Mouse (Mus musculus) lung, embryonic 14.5 days (tissue): ENCODE results near the gene Med27. TPM values are rescaled to one million over a fixed set of nuclear protein-coding genes. Genes with fewer than 3 reads are reported as not detected.
A peak's percentile ranks its signal among the peaks of the same experiment; 100 is the strongest.
"Not testable (repeated sequence)": the region's sequence is repeated elsewhere in the genome, so short reads cannot be mapped to it uniquely, and the experiment has no call there.

Source experiments
- ATAC-seq: fragments of 200-750 bp; cut with Nextera tagmentation; 2 replicates; pipeline ENCODE4 v1.8.0; 2017; ENCODE audit warnings: mild to moderate bottlenecking, moderate TSS enrichment, moderate library complexity; ENCODE audit not compliant: insufficient read depth
- DNase-seq: peaks from one replicate; pipeline ENCODE4 v3.0.0-alpha.2; 2015
- H3K27ac ChIP-seq: fragments of 300-500 bp; sonication (generic); 2 replicates; pipeline ENCODE4 v1.5.1; 2014; ENCODE audit warnings: low read depth, mild to moderate bottlenecking, moderate library complexity
- H3K27me3 ChIP-seq: fragments of 300-500 bp; sonication (generic); 2 replicates; pipeline ENCODE4 v1.6.1; 2014; ENCODE audit warnings: low read length, control low read depth; ENCODE audit not compliant: insufficient read depth
- H3K36me3 ChIP-seq: fragments of 300-500 bp; sonication (generic); 2 replicates; pipeline ENCODE4 v1.6.1; 2014; ENCODE audit warnings: control low read depth; ENCODE audit not compliant: insufficient read depth
- H3K4me1 ChIP-seq: fragments of 300-500 bp; sonication (generic); 2 replicates; pipeline ENCODE4 v1.6.1; 2014; ENCODE audit warnings: antibody characterized with exemption, control low read depth; ENCODE audit not compliant: insufficient read depth
- H3K4me2 ChIP-seq: fragments of 300-500 bp; sonication (generic); 2 replicates; pipeline ENCODE4 v1.6.1; 2014; ENCODE audit warnings: mild to moderate bottlenecking
- H3K4me3 ChIP-seq: fragments of 300-500 bp; sonication (generic); 2 replicates; pipeline ENCODE4 v1.5.1; 2014; ENCODE audit warnings: low read depth, low read length
- H3K9ac ChIP-seq: fragments of 300-500 bp; sonication (generic); 2 replicates; pipeline ENCODE4 v1.6.1; 2014
- H3K9me3 ChIP-seq: fragments of 300-500 bp; sonication (generic); 2 replicates; pipeline ENCODE4 v1.6.1; 2016; ENCODE audit warnings: low read depth, low read length, control low read depth
- CTCF ChIP-seq: IDR thresholded peaks from 2 replicates; pipeline ENCODE4 v1.5.1; 2016; ENCODE audit warnings: antibody characterized with exemption, low read depth
- WGBS: fragments of 180-500 bp; shearing (Covaris S2); extraction: QIAGEN DNeasy Blood & Tissue Kit; methylation state at CpG from one replicate; pipeline ENCODE4 v1.1.7; 2014; 5-methylcytosine and 5-hydroxymethylcytosine counted together
- polyA plus RNA-seq: library from polyadenylated mRNA; unstranded; fragments of >200 nt; fragmentation: Nextera tagmentation; extraction: Ambion mirVana; gene quantifications from 2 replicates; pipeline ENCODE4 v1.2.1, GENCODE M21; 2014

Med27 gene
- polyA plus RNA-seq, 1 experiment from 2014 or later = 53.0 TPM

DNA sequence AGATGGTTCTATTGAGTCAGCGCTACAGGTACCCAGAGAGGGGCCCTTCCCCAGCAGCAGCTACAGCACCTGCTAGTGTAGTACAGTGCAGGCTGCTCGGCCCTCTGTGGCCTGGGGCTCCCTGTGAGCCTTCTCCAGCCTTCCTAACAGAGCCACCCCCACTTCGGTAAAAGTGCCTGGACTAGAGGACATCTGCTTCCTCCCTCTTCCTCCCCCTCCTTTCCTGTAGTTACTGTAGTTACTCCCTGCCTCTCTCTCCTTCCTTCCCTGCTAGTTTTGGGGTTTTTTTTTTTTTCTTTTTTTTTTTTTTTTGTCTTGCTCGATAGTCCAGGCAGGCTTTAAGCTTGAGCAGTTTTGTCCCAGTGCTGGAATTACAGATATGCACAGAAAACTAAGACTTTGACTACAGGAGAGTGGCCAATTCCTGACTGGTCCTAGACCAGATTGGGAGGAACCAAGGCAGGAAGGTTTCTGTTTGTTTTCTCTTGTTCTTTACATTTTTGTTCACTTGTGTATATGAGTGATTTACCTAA is 178.7 kb downstream of the Med27 start:
- H3K4me2 ChIP-seq = no peak overlapping the region
- no peak overlapping the region for H3K9ac ChIP-seq
- H3K27ac ChIP-seq = no peak overlapping the region
- no peak overlapping the region for H3K4me3 ChIP-seq
- H3K27me3 ChIP-seq = no peaks in the 10 kb centered on the region
- no peaks in the 10 kb centered on the region for H3K36me3 ChIP-seq
- no peak for DNase-seq
- no peaks in the 10 kb centered on the region for H3K9me3 ChIP-seq
- no peaks in the 10 kb centered on the region for H3K4me1 ChIP-seq
- 38% methylated on average over 4 of the region's 4 CpGs for WGBS
- ATAC-seq = no peak
- TF ChIP-seq CTCF = no peak

DNA sequence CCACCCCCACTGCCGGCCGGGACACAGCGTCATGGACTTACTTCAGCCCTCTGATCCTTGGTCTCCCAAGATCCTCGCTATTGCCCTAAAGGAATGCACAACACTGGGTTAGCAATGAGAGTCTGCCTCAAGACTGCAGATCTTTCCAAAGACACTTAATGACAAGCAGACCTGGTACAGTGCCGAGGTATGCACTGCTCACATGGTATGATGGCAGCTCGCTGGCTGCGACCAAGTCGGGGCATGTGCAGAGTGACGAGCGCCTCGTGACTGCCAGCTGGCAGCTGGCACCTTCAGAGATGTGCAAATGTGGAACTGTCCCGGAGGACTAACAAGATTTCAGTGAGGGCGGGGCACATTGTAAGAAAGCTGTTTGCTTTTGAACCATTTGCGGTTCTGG is 179.6 kb downstream of the Med27 start:
- H3K9ac ChIP-seq = no peak overlapping the region
- 76% methylated on average over 14 of the region's 14 CpGs for WGBS

DNA sequence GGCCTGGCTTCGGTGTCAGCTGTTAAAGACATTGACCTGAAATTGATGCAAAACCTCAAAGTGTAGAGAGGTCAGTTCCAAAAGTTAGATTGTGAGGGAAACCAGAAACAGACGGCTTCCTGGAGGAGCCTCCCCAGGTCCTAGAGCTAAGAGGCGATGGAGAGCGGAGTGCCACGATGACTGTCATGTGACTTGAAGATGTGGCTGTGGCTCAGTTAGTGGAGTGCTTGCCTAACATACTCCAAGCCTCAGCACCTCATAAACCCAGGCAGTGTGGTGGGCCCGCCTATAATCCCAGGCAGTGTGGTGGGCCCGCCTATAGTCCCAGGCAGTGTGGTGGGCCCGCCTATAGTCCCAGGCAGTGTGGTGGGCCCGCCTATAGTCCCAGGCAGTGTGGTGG is 180.9 kb downstream of the Med27 start:
- DNase-seq, H3K27ac ChIP-seq, H3K9ac ChIP-seq, H3K36me3 ChIP-seq, ATAC-seq, H3K4me1 ChIP-seq, H3K4me2 ChIP-seq, H3K9me3 ChIP-seq, H3K4me3 ChIP-seq, H3K27me3 ChIP-seq: not testable (repeated sequence)
- WGBS = 81% methylated on average over 9 of the region's 9 CpGs

More for the DNA sequence above, 179.6 kb downstream of the Med27 start:
- Histone ChIP-seq H3K27me3 (no peaks in the 10 kb centered on the region), H3K9me3 (no peaks in the 10 kb centered on the region), H3K4me3 (no peak overlapping the region), H3K27ac (no peak overlapping the region), H3K36me3 (no peaks in the 10 kb centered on the region), H3K4me1 (no peaks in the 10 kb centered on the region), H3K4me2 (no peak overlapping the region)
- TF ChIP-seq CTCF = no peak
- ATAC-seq = no peak
- DNase-seq = peak; percentile 5

DNA sequence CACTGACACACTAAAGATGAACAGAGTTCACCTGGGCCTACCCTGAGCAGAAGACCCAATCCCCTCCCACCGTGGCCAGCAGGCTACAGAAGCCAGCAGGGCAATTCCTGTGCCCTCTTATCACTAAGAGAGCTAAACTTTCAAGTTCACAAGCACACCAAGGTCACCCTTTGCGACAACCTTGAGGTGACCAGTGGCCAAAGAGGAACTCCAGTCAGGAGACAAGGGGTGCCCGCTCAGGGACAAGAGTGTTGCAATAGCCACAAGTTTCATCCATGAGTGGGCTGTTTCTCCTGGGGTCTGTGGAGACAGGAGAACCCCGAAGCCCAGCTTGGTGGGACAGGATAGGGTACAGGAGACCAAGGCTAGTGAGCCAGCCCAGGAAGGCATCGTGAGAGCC is 182.2 kb downstream of the Med27 start:
- DNase-seq (no peak), ATAC-seq (no peak)
- Histone ChIP-seq H3K36me3 (no peaks in the 10 kb centered on the region), H3K9me3 (no peaks in the 10 kb centered on the region), H3K27ac (no peak overlapping the region), H3K4me2 (no peak overlapping the region), H3K4me1 (no peaks in the 10 kb centered on the region), H3K27me3 (no peaks in the 10 kb centered on the region), H3K4me3 (no peak overlapping the region), H3K9ac (no peak overlapping the region)
- 77% methylated on average over 5 of the region's 5 CpGs for WGBS
- no peak for TF ChIP-seq CTCF

DNA sequence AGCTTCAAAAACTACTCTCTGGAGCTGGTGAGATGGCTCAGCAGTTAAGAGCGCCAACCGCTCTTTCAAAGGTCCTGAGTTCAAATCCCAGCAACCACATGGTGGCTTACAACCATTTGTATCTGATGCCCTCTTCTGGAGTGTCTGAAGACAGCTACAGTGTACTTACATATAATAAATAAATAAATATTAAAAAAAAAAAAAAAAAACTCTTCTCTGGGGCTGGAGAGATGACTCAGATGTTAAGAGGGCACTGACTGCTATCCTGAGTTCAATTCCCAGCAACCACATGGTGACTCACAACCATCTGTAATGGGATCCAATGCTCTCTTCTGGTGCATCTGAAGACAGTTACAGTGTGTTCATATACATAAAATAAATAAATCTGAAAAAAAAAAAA is 183.2 kb downstream of the Med27 start:
- not testable (repeated sequence) for H3K9ac ChIP-seq, H3K4me1 ChIP-seq, DNase-seq, H3K27ac ChIP-seq, ATAC-seq, H3K4me2 ChIP-seq, H3K27me3 ChIP-seq, H3K36me3 ChIP-seq, H3K4me3 ChIP-seq, H3K9me3 ChIP-seq
- WGBS = 96% methylated on average over 2 of the region's 2 CpGs

DNA sequence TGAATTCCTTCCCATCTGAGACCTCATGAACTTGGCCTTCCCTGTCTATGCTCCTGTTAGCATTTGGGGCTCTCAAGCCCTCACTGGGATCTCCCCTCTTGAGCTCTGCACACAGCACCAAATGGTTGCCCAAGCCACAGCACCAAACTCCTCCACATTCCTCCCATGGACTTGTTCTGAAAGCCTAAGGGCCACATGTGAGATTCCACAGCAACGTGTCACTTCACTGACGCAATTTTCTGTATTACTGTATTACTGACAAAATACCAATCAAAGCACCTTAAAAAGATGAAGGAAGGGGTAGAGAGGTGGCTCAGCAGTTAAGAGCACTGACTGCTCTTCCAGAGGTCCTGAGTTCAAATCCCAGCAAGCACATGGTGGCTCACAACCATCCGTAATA is 185.6 kb downstream of the Med27 start:
- H3K9ac ChIP-seq = no peak overlapping the region
- no peaks in the 10 kb centered on the region for H3K4me1 ChIP-seq
- no peaks in the 10 kb centered on the region for H3K9me3 ChIP-seq
- no peak overlapping the region for H3K4me3 ChIP-seq
- no peaks in the 10 kb centered on the region for H3K27me3 ChIP-seq
- H3K36me3 ChIP-seq = no peaks in the 10 kb centered on the region
- TF ChIP-seq CTCF = no peak
- DNase-seq (no peak), ATAC-seq (no peak)
- 89% methylated on average over 3 of the region's 3 CpGs for WGBS
- no peak overlapping the region for H3K27ac ChIP-seq
- no peak overlapping the region for H3K4me2 ChIP-seq

DNA sequence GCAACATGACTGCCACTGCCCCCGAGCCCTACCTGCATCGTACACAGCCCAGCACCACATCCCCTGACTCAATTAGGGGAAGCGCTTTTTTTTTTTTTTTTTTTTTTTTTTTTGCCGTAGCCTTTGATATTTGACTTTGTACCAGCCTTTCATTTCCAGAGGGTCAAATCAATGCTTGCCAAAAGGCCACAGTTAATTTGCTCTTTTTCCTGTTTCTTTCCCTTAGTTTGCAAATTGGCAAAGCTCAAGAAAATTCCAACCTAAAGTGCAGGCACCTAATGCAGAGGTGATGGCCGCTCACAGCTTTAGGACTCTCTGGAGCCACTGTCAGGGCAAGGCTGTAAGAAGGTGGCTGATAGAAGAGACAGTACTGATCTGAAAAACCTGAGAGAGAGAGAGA is 186.3 kb downstream of the Med27 start:
- no peaks in the 10 kb centered on the region for H3K9me3 ChIP-seq
- H3K36me3 ChIP-seq = no peaks in the 10 kb centered on the region
- DNase-seq = no peak
- no peaks in the 10 kb centered on the region for H3K27me3 ChIP-seq
- H3K27ac ChIP-seq = no peak overlapping the region
- H3K4me1 ChIP-seq = no peaks in the 10 kb centered on the region
- 88% methylated on average over 5 of the region's 5 CpGs for WGBS
- no peak overlapping the region for H3K9ac ChIP-seq
- TF ChIP-seq CTCF = no peak
- ATAC-seq = no peak
- H3K4me2 ChIP-seq = no peak overlapping the region
- no peak overlapping the region for H3K4me3 ChIP-seq
